Mouse (Mus musculus) MEL (cell line): ENCODE results near the gene Smim24. TPM values are rescaled to one million over a fixed set of nuclear protein-coding genes. Genes with fewer than 3 reads are reported as not detected.

Experiments
- DNase-seq: peaks from one replicate; pipeline ENCODE4 v3.0.0; 2011; ENCODE audit warnings: low read depth, low spot score
- H3K27ac ChIP-seq: 2 replicates; pipeline ENCODE4 v1.5.1; 2012; ENCODE audit warnings: low read depth, mild to moderate bottlenecking, control low read depth, low read length, moderate library complexity; ENCODE audit not compliant: control insufficient read depth
- H3K27me3 ChIP-seq, 2 experiments: fragments of 150-350 bp in 1 of 2; sonication (generic) in 1 of 2; 2 replicates each; pipeline ENCODE4 v1.6.1; 2012; ENCODE audit warnings: low read length in 2 of 2, mild to moderate bottlenecking in 2 of 2, improper control_type of control experiment in 1 of 2, moderate library complexity in 1 of 2; ENCODE audit not compliant: insufficient read depth in 2 of 2, control insufficient read depth in 1 of 2
- H3K36me3 ChIP-seq, 2 experiments: 2 replicates each; pipeline ENCODE4 v1.6.1; 2012 to 2014; ENCODE audit warnings: low read length in 2 of 2, improper control_type of control experiment in 1 of 2, inconsistent platforms in 1 of 2, mild to moderate bottlenecking in 1 of 2; ENCODE audit not compliant: insufficient read depth in 2 of 2, control insufficient read depth in 1 of 2
- H3K4me1 ChIP-seq, 2 experiments: fragments of 150-350 bp in 1 of 2; sonication (generic) in 1 of 2; 2 replicates each; pipeline ENCODE4 v1.6.1; 2012; ENCODE audit warnings: low read length in 2 of 2, improper control_type of control experiment in 1 of 2, mild to moderate bottlenecking in 1 of 2; ENCODE audit not compliant: insufficient read depth in 2 of 2, control insufficient read depth in 1 of 2
- H3K4me3 ChIP-seq, 2 experiments: fragments of 150-350 bp in 1 of 2; sonication (generic) in 1 of 2; 2 replicates each; pipeline ENCODE4 v1.5.1; 2012; ENCODE audit warnings: low read depth in 2 of 2, low read length in 2 of 2, mild to moderate bottlenecking in 2 of 2, moderate library complexity in 2 of 2, control low read depth in 1 of 2, improper control_type of control experiment in 1 of 2; ENCODE audit not compliant: control insufficient read depth in 1 of 2, insufficient read depth in 1 of 2
- H3K79me2 ChIP-seq: 2 replicates; pipeline ENCODE4 v1.6.1; 2012; ENCODE audit warnings: mild to moderate bottlenecking, low read length, moderate library complexity; ENCODE audit not compliant: control insufficient read depth, poor library complexity, insufficient read depth
- H3K9ac ChIP-seq: 2 replicates; pipeline ENCODE4 v1.6.1; 2012; ENCODE audit warnings: low read depth, mild to moderate bottlenecking, control low read depth, low read length, moderate library complexity; ENCODE audit not compliant: control insufficient read depth, poor library complexity, severe bottlenecking
- H3K9me3 ChIP-seq: fragments of 150-350 bp; sonication (generic); replicated peaks from 2 replicates; pipeline ENCODE4 v1.6.1; 2012; ENCODE audit warnings: mild to moderate bottlenecking, low read length, improper control_type of control experiment, moderate library complexity; ENCODE audit not compliant: insufficient read depth
- BHLHE40 ChIP-seq: IDR thresholded peaks from 2 replicates; pipeline ENCODE4 v1.6.1; 2012; ENCODE audit warnings: low read depth, mild to moderate bottlenecking, inconsistent platforms, low read length, improper control_type of control experiment, borderline replicate concordance
- CHD2 ChIP-seq: IDR thresholded peaks from 2 replicates; pipeline ENCODE4 v1.6.1; 2011; ENCODE audit warnings: low read length, improper control_type of control experiment
- CTCF ChIP-seq, 3 experiments: IDR thresholded peaks in 2 of 3; conservative IDR thresholded peaks in 1 of 3; 2 replicates each; pipeline ENCODE4 v1.5.1; 2011 to 2012; ENCODE audit warnings: low read length in 3 of 3, low read depth in 2 of 3, mild to moderate bottlenecking in 2 of 3, improper control_type of control experiment in 1 of 3, inconsistent platforms in 1 of 3, mixed read lengths in 1 of 3, moderate library complexity in 1 of 3; ENCODE audit not compliant: control insufficient read depth in 1 of 3, insufficient read depth in 1 of 3, poor library complexity in 1 of 3, severe bottlenecking in 1 of 3
- E2F4 ChIP-seq: IDR thresholded peaks from 2 replicates; pipeline ENCODE4 v1.6.1; 2011; ENCODE audit warnings: low read depth, low read length, improper control_type of control experiment, borderline replicate concordance
- EP300 ChIP-seq, 2 experiments: IDR thresholded peaks; 2 replicates each; pipeline ENCODE4 v1.6.1; 2011; ENCODE audit warnings: improper control_type of control experiment in 2 of 2, low read length in 2 of 2, low read depth in 1 of 2, mild to moderate bottlenecking in 1 of 2
- ETS1 ChIP-seq: IDR thresholded peaks from 2 replicates; pipeline ENCODE4 v1.6.1; 2012; ENCODE audit warnings: low read depth, mild to moderate bottlenecking, inconsistent platforms, low read length, improper control_type of control experiment, moderate library complexity
- GABPA ChIP-seq: IDR thresholded peaks from 2 replicates; pipeline ENCODE4 v1.6.1; 2012; ENCODE audit warnings: low read depth, mild to moderate bottlenecking, inconsistent platforms, low read length, improper control_type of control experiment, moderate library complexity
- GATA1 ChIP-seq: IDR thresholded peaks from 2 replicates; pipeline ENCODE4 v1.6.1; 2011; ENCODE audit warnings: low read depth, low read length, improper control_type of control experiment
- HCFC1 ChIP-seq: IDR thresholded peaks from 2 replicates; pipeline ENCODE4 v1.6.1; 2012; ENCODE audit warnings: low read depth, mild to moderate bottlenecking, inconsistent platforms, low read length, improper control_type of control experiment, moderate library complexity
- JUND ChIP-seq: IDR thresholded peaks from 2 replicates; pipeline ENCODE4 v1.6.1; 2011; ENCODE audit warnings: low read depth, mild to moderate bottlenecking, improper control_type of control experiment, low read length
- MAFK ChIP-seq: IDR thresholded peaks from 2 replicates; pipeline ENCODE4 v1.6.1; 2011; ENCODE audit warnings: low read depth, mild to moderate bottlenecking, low read length, improper control_type of control experiment, borderline replicate concordance
- MAZ ChIP-seq: IDR thresholded peaks from 2 replicates; pipeline ENCODE4 v1.6.1; 2012; ENCODE audit warnings: low read depth, mild to moderate bottlenecking, inconsistent platforms, low read length, improper control_type of control experiment
- MEF2A ChIP-seq: IDR thresholded peaks from 2 replicates; pipeline ENCODE4 v1.6.1; 2014; ENCODE audit warnings: low read depth, mild to moderate bottlenecking, inconsistent platforms, low read length, improper control_type of control experiment; ENCODE audit not compliant: poor library complexity, insufficient replicate concordance, severe bottlenecking; ENCODE audit errors: extremely low read depth
- MXI1 ChIP-seq: IDR thresholded peaks from 2 replicates; pipeline ENCODE4 v1.6.1; 2011; ENCODE audit warnings: mild to moderate bottlenecking, low read depth, low read length, improper control_type of control experiment
- MYB ChIP-seq: IDR thresholded peaks from 2 replicates; pipeline ENCODE4 v1.6.1; 2011; ENCODE audit warnings: mild to moderate bottlenecking, low read depth, low read length, improper control_type of control experiment
- MYC ChIP-seq: IDR thresholded peaks from 2 replicates; pipeline ENCODE4 v1.6.1; 2011; ENCODE audit warnings: low read depth, mild to moderate bottlenecking, low read length, improper control_type of control experiment, moderate library complexity
- NELFE ChIP-seq: IDR thresholded peaks from 2 replicates; pipeline ENCODE4 v1.6.1; 2011; ENCODE audit warnings: low read depth, low read length, improper control_type of control experiment
- POLR2A ChIP-seq, 2 experiments: IDR thresholded peaks; 2 replicates each; pipeline ENCODE4 v1.6.1; 2011 to 2012; ENCODE audit warnings: low read length in 2 of 2, mild to moderate bottlenecking in 2 of 2, control low read depth in 1 of 2, improper control_type of control experiment in 1 of 2, low read depth in 1 of 2, moderate library complexity in 1 of 2; ENCODE audit not compliant: control insufficient read depth in 1 of 2, insufficient read depth in 1 of 2, poor library complexity in 1 of 2
- POLR2AphosphoS2 ChIP-seq: IDR thresholded peaks from 2 replicates; pipeline ENCODE4 v1.6.1; 2011; ENCODE audit warnings: low read length, improper control_type of control experiment
- POLR2AphosphoS5 ChIP-seq: IDR thresholded peaks from 2 replicates; pipeline ENCODE4 v1.6.1; 2012; ENCODE audit warnings: low read depth, borderline replicate concordance, mild to moderate bottlenecking, inconsistent platforms, low read length, moderate library complexity, mixed read lengths
- SIN3A ChIP-seq: IDR thresholded peaks from 2 replicates; pipeline ENCODE4 v1.6.1; 2012; ENCODE audit warnings: low read length, improper control_type of control experiment, inconsistent platforms
- SMC3 ChIP-seq: IDR thresholded peaks from 2 replicates; pipeline ENCODE4 v1.6.1; 2011; ENCODE audit warnings: low read depth, low read length, improper control_type of control experiment
- TAL1 ChIP-seq: IDR thresholded peaks from 2 replicates; pipeline ENCODE4 v1.6.1; 2012; ENCODE audit warnings: mild to moderate bottlenecking, inconsistent platforms, low read length, moderate library complexity, mixed read lengths
- USF1 ChIP-seq: IDR thresholded peaks from 2 replicates; pipeline ENCODE4 v1.6.1; 2014; ENCODE audit warnings: low read depth, mild to moderate bottlenecking, inconsistent platforms, low read length, improper control_type of control experiment, moderate library complexity
- ZC3H11A ChIP-seq: IDR thresholded peaks from 2 replicates; pipeline ENCODE4 v1.6.1; 2012; ENCODE audit warnings: low read depth, mild to moderate bottlenecking, inconsistent platforms, low read length, improper control_type of control experiment
- ZKSCAN1 ChIP-seq: IDR thresholded peaks from 2 replicates; pipeline ENCODE4 v1.6.1; 2012; ENCODE audit warnings: low read depth, mild to moderate bottlenecking, inconsistent platforms, low read length, improper control_type of control experiment, moderate library complexity
- polyA plus RNA-seq, 2 experiments: library from polyadenylated mRNA; stranded (reverse) in 1 of 2; unstranded in 1 of 2; fragments of >175 nt in 1 of 2; fragments of >200 nt in 1 of 2; gene quantifications; 2 replicates each; pipeline versions ENCODE4 v1.2.1 to v1.2.4; 2012; ENCODE audit warnings: low replicate concordance in 2 of 2, low read depth in 1 of 2; ENCODE audit not compliant: insufficient read length in 2 of 2, insufficient read depth in 1 of 2, missing spikeins in 1 of 2
- total RNA-seq: library from RNA; depleted of rRNA; stranded (reverse); fragments of 300-350 nt; gene quantifications from 2 replicates; pipeline ENCODE4 v1.2.3, GENCODE M21; 2012

The Smim24 gene
- total and polyA plus RNA-seq, 3 experiments: 6.7 to 29.5 TPM; not detected in 1

DNA sequence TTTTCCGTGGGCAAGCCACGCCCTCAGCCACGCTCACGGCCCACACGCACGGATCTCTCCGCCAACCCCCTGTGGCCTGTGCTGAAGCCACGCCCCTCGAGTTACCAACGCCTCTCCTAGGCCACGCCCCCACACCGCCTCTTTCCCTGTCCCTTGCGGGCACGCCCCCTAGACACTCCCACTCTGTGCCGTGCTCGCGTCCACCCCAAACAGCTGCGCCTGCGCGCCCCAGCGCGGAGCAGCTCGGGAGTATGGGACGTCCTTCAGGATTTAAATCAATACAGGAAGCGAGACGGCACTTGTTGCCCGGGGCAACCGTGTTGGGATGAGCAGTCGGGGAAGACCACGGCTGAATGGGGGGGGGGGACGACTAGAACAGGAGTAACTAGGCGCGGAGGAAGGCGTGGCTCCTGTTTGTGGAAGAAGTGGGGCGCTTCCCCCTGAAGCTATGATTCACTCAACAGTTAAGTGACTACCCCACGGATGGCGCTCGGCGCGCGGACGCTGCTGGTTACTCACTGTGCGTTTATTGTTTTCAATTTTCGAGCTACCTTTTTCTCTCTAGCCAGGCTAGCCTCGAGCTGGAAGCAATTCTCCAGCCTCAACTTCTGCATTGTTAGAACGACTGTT lies 14.2 kb upstream of the Smim24 start (continued):
- no peak for TF ChIP-seq BHLHE40
- no peak for TF ChIP-seq MEF2A
- TF ChIP-seq POLR2AphosphoS2: no peak; the same call in 1 of the 2 replicates
- TF ChIP-seq, all 39 proteins: peak for 17

GRCm38 (mm10) chr10:81379183-81379553 lies 13.7 kb upstream of the Smim24 start:
- Histone ChIP-seq H3K27me3 (no peaks in the 10 kb centered on the region), H3K4me3 (peak overlapping the region; percentile 61 to 69), H3K36me3 (peaks cover 5 to 45% of the 10 kb centered on the region in 2 experiments; a peak in 3 of 4 replicates), H3K9me3 (no peaks in the 10 kb centered on the region), H3K79me2 (peaks cover 31% of the 10 kb centered on the region), H3K4me1 (peaks cover 31 to 48% of the 10 kb centered on the region in 2 experiments), H3K9ac (peak overlapping the region; percentile 82), H3K27ac (peak overlapping the region; percentile 93)
- TF ChIP-seq SMC3 (no peak), MXI1 (no peak), ETS1 (no peak; the same call in 1 of the 2 replicates)
- DNase-seq: no peak

DNA sequence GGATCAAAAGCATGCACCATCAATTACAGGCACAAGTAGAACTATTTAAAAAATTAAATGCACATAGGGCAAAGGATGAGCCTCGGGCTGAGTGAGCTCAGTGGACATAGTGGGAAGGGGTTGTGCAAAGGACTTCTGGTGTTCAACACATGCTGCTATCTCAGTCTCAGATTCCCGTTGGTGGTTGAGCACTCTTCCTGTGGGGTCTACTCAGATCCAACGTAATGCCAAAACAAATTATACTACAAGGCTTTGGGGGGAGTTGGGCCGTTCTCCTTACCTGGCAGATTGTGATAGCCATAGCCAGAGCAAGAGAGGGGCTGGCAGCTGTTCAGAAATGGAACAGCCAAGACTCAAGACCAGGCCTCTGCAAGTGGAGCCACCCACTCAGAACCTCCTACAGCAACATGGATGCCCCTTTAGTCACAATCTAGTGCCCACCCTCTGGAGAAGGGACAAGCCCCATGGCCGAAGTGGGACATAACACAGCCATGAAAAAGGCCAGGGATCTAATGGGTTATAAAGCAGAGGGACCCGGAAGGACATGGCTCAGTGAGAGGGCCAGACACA lies 13.0 kb upstream of the Smim24 start:
- Histone ChIP-seq H3K4me1 (peaks cover 31 to 48% of the 10 kb centered on the region in 2 experiments), H3K9ac (peak overlapping the region; percentile 82), H3K36me3 (peaks cover 3 to 45% of the 10 kb centered on the region in 2 experiments; a peak in 2 of 4 replicates), H3K79me2 (peaks cover 34% of the 10 kb centered on the region), H3K9me3 (no peaks in the 10 kb centered on the region), H3K27ac (peak overlapping the region; percentile 93), H3K4me3 (no peak overlapping the region), H3K27me3 (no peaks in the 10 kb centered on the region)
- DNase-seq: peak; percentile 46
- TF ChIP-seq SMC3 (no peak), GABPA (no peak), MAZ (0 out of 2 replicates have a peak, but pooled peaks have one; percentile 23), ETS1 (peak; percentile 36; the same call in 1 of the 2 replicates), HCFC1 (peak; percentile 19; the same call in 1 of the 2 replicates), JUND (no peak), POLR2A (IDR thresholded peaks at IDR 0.05; ENCODE audit: control insufficient read depth in 1 of 2, insufficient read depth in 1 of 2, low read depth in 1 of 2, low read length in 2 of 2, poor library complexity in 1 of 2) (no peak), POLR2AphosphoS5 (no peak), ZKSCAN1 (no peak), GATA1 (no peak), TAL1 (no peak), MEF2A (no peak), EP300 (IDR thresholded peaks at IDR 0.05; ENCODE audit: low read depth in 1 of 2, low read length in 2 of 2) (peak in 1 of 2 experiments; percentile 51; a peak in 2 of 4 replicates), MYC (no peak), ZC3H11A (no peak), CHD2 (no peak), CTCF (IDR thresholded peaks at IDR 0.05 in 2 of 3, conservative IDR thresholded peaks at IDR 0.05 in 1 of 3; ENCODE audit: control insufficient read depth in 1 of 3, insufficient read depth in 1 of 3, low read depth in 2 of 3, low read length in 3 of 3, poor library complexity in 1 of 3, severe bottlenecking in 1 of 3) (no peak), SIN3A (peak; percentile 43), E2F4 (no peak), MYB (peak; percentile 19; the same call in 1 of the 2 replicates), MXI1 (no peak; the same call in 1 of the 2 replicates), NELFE (no peak), MAFK (no peak), USF1 (no peak)
